Comparison of ENCODE assay signal across 15 mouse cellular contexts in the genomic region with DNA sequence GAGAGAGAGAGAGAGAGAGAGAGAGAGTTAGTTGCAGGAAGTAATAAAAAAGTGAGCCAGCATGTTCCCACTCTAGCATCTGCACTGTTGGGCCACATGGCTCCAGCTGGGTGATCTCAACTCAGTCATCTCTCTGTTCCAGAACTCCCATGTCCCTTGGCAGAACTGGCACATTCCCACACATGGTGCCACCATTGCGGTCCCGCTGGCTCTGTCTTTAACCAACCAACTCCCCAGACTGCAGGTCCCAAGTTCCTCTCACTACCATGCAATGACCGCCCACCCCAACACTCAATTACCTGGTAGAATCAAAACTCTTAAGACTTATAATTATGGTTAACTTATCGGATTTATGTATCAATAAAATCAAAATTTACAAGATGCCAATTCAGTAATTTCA.
"Had no signal": no experiment of that assay in that cellular context is flagged by ENCODE, and none has a peak within 500 bp of the region (broad histone marks: within the 10 kb centered on the region; RNA-seq: fewer than 3 reads in every experiment).

No protein-coding gene starts in this region.

- H3K4me1 ChIP-seq: neural tube, embryonic 15.5 days; stomach, embryonic 15.5 days had no signal

- H3K4me3 ChIP-seq: neural tube, embryonic 15.5 days; stomach, embryonic 15.5 days had no signal

- H3K27me3 ChIP-seq: neural tube, embryonic 15.5 days; stomach, embryonic 15.5 days had no signal

- H3K9me3 ChIP-seq: neural tube, embryonic 15.5 days; stomach, embryonic 15.5 days had no signal

- H3K36me3 ChIP-seq: neural tube, embryonic 15.5 days; stomach, embryonic 15.5 days had no signal

- H3K4me2 ChIP-seq: neural tube, embryonic 15.5 days; stomach, embryonic 15.5 days had no signal

- DNase-seq: retina, postnatal 1 day; right cerebral cortex, adult 18-20 months; right cerebral cortex, postnatal 14 days; right cerebral cortex, postnatal 25 days; right cerebral cortex, postnatal 4 days; spleen, adult 18-20 months; thymus, adult 18-20 months; thymus, adult 2 months; thymus, postnatal 14 days; thymus, postnatal 25 days; thymus, postnatal 36 days; thymus, postnatal 4 days had no signal

- H3K27ac ChIP-seq: neural tube, embryonic 15.5 days; stomach, embryonic 15.5 days; stomach, postnatal 0 days had no signal

- H3K9ac ChIP-seq: neural tube, embryonic 15.5 days; stomach, embryonic 15.5 days had no signal
